Mouse (Mus musculus) midbrain, embryonic 14.5 days (tissue): ENCODE measurements at regions not wholly inside any gene's neighbourhood (a gene's known extent, or its start where the extent isn't known, plus 50 kb on each side); places are given as distances from the start of the nearest gene placed in this dataset.

Source experiments
- ATAC-seq: fragments of 200-750 bp; cut with Nextera tagmentation; 2 replicates; pipeline ENCODE4 v1.8.0; 2017; ENCODE audit warnings: moderate number of reproducible peaks, moderate library complexity; ENCODE audit not compliant: low FRiP score, low TSS enrichment
- DNase-seq: peaks from one replicate; pipeline ENCODE4 v3.0.0-alpha.2; 2015
- H3K27ac ChIP-seq: fragments of 300-500 bp; sonication (generic); replicated peaks from 2 replicates; pipeline ENCODE4 v1.5.1; 2014; ENCODE audit warnings: mild to moderate bottlenecking, low read depth, low read length, moderate library complexity
- H3K27me3 ChIP-seq: fragments of 300-500 bp; sonication (generic); 2 replicates; pipeline ENCODE4 v1.6.1; 2014; ENCODE audit warnings: low read length, control low read depth, mixed read lengths; ENCODE audit not compliant: control insufficient read depth, insufficient read depth
- H3K36me3 ChIP-seq: fragments of 300-500 bp; sonication (generic); 2 replicates; pipeline ENCODE4 v1.6.1; 2014; ENCODE audit warnings: low read length, control low read depth; ENCODE audit not compliant: control insufficient read depth, insufficient read depth
- H3K4me1 ChIP-seq: fragments of 300-500 bp; sonication (generic); 2 replicates; pipeline ENCODE4 v1.6.1; 2014; ENCODE audit warnings: mild to moderate bottlenecking, antibody characterized with exemption, low read length, control low read depth; ENCODE audit not compliant: control insufficient read depth, insufficient read depth
- H3K4me2 ChIP-seq: fragments of 300-500 bp; sonication (generic); 2 replicates; pipeline ENCODE4 v1.6.1; 2014; ENCODE audit warnings: mild to moderate bottlenecking, low read length, moderate library complexity
- H3K4me3 ChIP-seq: fragments of 300-500 bp; sonication (generic); replicated peaks from 2 replicates; pipeline ENCODE4 v1.5.1; 2014; ENCODE audit warnings: low read depth, low read length
- H3K9ac ChIP-seq: fragments of 300-500 bp; sonication (generic); replicated peaks from 2 replicates; pipeline ENCODE4 v1.6.1; 2014; ENCODE audit warnings: mild to moderate bottlenecking, low read length, moderate library complexity
- H3K9me3 ChIP-seq: fragments of 300-500 bp; sonication (generic); 2 replicates; pipeline ENCODE4 v1.6.1; 2016; ENCODE audit warnings: low read length, control low read depth, mixed read lengths; ENCODE audit not compliant: control insufficient read depth
- WGBS: fragments of 180-500 bp; shearing (Covaris S2); extraction: QIAGEN DNeasy Blood & Tissue Kit; methylation state at CpG from one replicate; pipeline ENCODE4 v1.1.7; 2014; 5-methylcytosine and 5-hydroxymethylcytosine counted together

DNA sequence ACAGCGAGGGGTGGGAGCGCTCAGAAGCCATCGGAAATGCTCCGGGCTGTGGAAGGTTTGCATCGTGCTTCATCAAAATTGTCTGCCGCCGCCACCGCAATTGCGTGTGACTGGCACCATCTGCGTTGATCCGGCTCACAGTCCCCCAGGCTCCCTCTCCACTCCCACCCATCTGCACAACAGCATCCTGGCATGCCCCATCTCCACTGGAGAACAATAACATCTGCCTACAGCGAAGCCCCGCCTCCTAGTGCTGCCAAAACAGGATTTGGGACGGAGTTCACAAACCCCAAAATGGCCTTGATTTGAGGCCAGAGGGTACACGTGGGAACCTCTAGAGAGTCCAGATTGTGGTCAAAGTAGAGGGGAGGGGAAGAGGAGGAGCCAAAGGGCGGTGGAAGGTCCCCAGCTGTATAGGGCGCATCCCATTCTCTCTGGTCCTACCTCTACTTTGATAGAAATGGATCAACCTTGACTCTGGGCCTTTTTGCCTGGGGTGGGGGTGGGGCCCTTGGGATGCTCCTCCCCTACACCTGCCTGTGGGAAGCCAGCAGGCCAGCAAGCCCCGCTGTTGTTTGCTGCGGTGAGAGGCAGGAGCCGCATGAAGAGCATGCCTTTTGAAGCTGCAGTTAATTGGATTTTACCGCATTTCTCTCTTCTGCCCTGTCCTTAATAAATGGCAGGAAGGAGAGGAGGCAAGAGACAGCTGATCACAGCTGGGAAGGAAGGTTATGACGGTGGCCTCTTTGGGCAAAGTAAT is 195.6 kb upstream of the Rpl38 start:
- Histone ChIP-seq H3K36me3 (no peaks in the 10 kb centered on the region), H3K27me3 (no peaks in the 10 kb centered on the region), H3K4me1 (peaks cover 47% of the 10 kb centered on the region), H3K9me3 (no peaks in the 10 kb centered on the region), H3K4me2 (peak overlapping the region; percentile 35), H3K4me3 (no peak overlapping the region), H3K27ac (peak overlapping the region; percentile 62), H3K9ac (no peak overlapping the region)
- ATAC-seq (peak; percentile 62; the same call in 1 of the 2 replicates), DNase-seq (peak; percentile 75)
- 3% methylated on average over 22 of the region's 22 CpGs for WGBS

DNA sequence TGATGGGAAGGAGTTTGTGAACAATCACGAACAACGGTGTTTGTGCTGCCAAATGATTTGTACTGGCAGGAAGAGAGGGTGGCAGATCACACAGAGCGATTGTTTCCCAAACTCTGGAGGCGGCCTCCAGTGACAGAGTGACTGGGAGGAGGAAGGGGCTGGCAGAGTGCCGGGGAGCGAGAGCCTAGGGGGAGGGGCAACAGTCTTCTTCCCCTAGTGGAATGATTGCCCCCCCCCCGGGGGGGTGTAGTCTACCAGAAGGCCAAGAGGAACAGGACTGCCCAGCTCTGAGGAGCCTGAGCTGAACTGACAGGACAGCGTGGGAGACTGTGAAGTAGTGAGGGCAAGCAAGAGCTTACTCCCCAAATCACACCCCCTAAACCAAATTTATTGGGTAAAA is 199.9 kb upstream of the Rpl38 start:
- no peak overlapping the region for H3K9ac ChIP-seq
- H3K27me3 ChIP-seq: no peaks in the 10 kb centered on the region
- H3K4me2 ChIP-seq: 0 out of 2 replicates have a peak overlapping the region, but pooled peaks have one; percentile 17
- ATAC-seq: peak; percentile 59; the same call in 1 of the 2 replicates
- peaks cover 53% of the 10 kb centered on the region for H3K4me1 ChIP-seq
- 4% methylated on average over 8 of the region's 8 CpGs for WGBS
- no peaks in the 10 kb centered on the region for H3K36me3 ChIP-seq
- H3K27ac ChIP-seq: peak overlapping the region; percentile 71
- H3K4me3 ChIP-seq: no peak overlapping the region
- H3K9me3 ChIP-seq: no peaks in the 10 kb centered on the region
- peak; percentile 87 for DNase-seq

DNA sequence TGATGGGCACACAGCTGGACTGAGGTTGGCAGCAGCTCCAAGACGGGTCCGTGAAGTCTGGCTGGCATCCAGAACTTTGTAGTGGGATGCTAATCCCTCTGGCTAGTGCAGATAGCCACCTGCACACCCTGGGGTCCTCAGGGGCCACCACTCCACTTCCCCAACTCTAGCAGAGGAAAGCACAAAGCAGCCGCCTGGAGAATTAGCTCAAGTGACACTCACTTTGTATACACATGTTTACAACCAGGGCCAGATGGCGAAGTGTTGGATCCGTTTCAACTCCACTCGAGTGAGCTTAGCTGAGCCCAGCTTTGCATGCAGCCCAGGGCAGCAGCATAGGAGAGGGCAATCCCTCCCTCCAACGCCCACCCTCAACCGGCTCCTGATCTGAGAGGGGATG is 200.5 kb upstream of the Rpl38 start:
- peaks cover 47% of the 10 kb centered on the region for H3K4me1 ChIP-seq
- H3K4me2 ChIP-seq: no peak overlapping the region
- H3K4me3 ChIP-seq: no peak overlapping the region
- H3K9ac ChIP-seq: no peak overlapping the region
- H3K9me3 ChIP-seq: no peaks in the 10 kb centered on the region
- peak overlapping the region; percentile 71 for H3K27ac ChIP-seq
- H3K36me3 ChIP-seq: no peaks in the 10 kb centered on the region
- DNase-seq (peak; percentile 86), ATAC-seq (peak; percentile 69)
- no peaks in the 10 kb centered on the region for H3K27me3 ChIP-seq
- 6% methylated on average over 8 of the region's 8 CpGs for WGBS

DNA sequence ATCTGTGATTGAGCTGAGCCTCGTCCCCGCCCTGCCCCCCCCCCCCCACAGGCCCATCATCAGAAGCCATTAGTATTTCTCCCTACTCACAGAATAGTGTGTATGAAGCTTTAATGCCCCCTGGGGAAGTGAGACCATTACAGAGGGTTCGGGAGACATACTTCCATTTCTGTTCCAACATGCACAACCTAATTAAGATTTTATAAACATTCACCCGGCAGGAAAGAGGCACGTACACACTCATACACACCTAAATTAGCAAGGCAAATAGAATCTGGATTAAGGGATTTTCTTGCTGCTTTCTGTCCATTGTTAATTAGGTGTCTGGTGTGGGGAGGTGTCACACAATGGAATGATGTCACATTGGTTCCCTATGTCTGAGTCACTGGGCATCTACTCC is 202.8 kb upstream of the Rpl38 start:
- peak; percentile 54 for DNase-seq
- H3K4me1 ChIP-seq: peaks cover 37% of the 10 kb centered on the region
- no peaks in the 10 kb centered on the region for H3K36me3 ChIP-seq
- 16% methylated on average over 5 of the region's 5 CpGs for WGBS
- peak overlapping the region; percentile 67 for H3K27ac ChIP-seq
- no peaks in the 10 kb centered on the region for H3K27me3 ChIP-seq
- no peak overlapping the region for H3K4me2 ChIP-seq
- H3K4me3 ChIP-seq: no peak overlapping the region
- ATAC-seq: no peak
- no peak overlapping the region for H3K9ac ChIP-seq
- no peaks in the 10 kb centered on the region for H3K9me3 ChIP-seq

DNA sequence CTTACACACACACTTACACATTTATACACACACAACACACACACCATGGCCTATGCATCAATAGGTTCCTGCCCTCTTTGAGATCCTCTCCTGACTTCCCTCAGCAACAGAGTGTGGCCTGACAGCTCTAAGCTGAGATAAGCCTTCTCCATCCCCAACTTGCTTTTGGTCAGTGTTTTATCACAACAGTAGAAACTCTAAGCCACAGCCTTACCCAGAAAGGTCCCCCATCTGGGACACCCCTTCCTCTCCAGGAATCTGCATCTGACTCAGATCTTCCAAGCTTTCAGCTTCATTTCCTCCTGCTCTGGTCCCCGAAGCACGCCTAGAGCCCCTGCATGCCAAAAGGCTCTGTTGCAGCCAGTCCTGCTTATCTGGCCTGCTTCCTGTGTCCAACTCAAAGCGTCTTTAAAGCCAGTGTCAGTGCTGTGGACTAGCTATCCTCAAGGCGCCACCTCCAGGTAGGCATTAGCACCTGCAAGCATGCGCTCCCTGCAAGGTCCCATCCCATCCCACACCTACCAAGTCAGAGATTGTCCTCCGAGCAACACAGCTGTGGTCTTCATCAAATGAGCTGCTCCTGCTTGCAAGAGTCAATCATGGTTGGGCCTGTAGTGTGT is 205.5 kb upstream of the Rpl38 start:
- WGBS: 35% methylated on average over 6 of the region's 6 CpGs
- H3K36me3 ChIP-seq: no peaks in the 10 kb centered on the region
- DNase-seq (peak; percentile 63), ATAC-seq (no peak)
- no peak overlapping the region for H3K4me2 ChIP-seq
- no peaks in the 10 kb centered on the region for H3K27me3 ChIP-seq
- no peaks in the 10 kb centered on the region for H3K9me3 ChIP-seq
- peaks cover 25% of the 10 kb centered on the region for H3K4me1 ChIP-seq
- no peak overlapping the region for H3K27ac ChIP-seq
- H3K9ac ChIP-seq: no peak overlapping the region
- H3K4me3 ChIP-seq: no peak overlapping the region

DNA sequence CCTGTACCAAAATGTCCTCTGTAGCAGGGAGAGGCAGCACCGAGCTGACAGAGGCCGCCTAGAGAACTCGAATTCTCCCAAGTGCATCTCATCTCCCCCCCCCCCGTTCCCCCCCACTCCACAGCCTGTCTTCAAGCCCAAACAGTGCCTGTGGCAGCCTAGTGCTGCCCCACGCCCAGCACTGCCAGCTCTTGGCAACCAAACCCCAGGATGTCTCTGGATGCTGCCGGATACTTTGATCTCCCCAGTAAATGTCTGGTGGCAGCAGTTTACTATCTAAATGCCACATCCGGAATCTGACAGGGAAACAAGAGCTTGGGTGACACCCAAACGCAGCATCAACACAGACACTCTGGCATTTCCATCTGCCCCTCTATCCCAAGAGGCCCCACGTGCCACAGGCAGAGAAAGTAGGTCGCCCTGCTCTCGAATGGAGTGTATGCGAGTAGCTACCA is 213.4 kb upstream of the Rpl38 start:
- no peak for ATAC-seq
- H3K36me3 ChIP-seq: no peaks in the 10 kb centered on the region
- 37% methylated on average over 12 of the region's 12 CpGs for WGBS
- H3K27ac ChIP-seq: peak overlapping the region; percentile 55; the same call in 1 of the 2 replicates
- DNase-seq: peak; percentile 57
- H3K4me2 ChIP-seq: no peak overlapping the region
- H3K9me3 ChIP-seq: no peaks in the 10 kb centered on the region
- H3K4me1 ChIP-seq: 0 out of 2 replicates have a peak, but pooled peaks cover 10% of the 10 kb centered on the region
- H3K9ac ChIP-seq: no peak overlapping the region
- H3K27me3 ChIP-seq: no peaks in the 10 kb centered on the region
- no peak overlapping the region for H3K4me3 ChIP-seq

GRCm38 (mm10) chr11:114448776-114449401 is 219.4 kb upstream of the Rpl38 start:
- no peaks in the 10 kb centered on the region for H3K36me3 ChIP-seq
- peaks cover 39% of the 10 kb centered on the region for H3K4me1 ChIP-seq
- no peak for ATAC-seq
- DNase-seq: peak; percentile 79
- H3K9me3 ChIP-seq: no peaks in the 10 kb centered on the region
- H3K9ac ChIP-seq: no peak overlapping the region
- H3K27me3 ChIP-seq: no peaks in the 10 kb centered on the region
- WGBS: 44% methylated on average over 13 of the region's 13 CpGs
- no peak overlapping the region for H3K4me3 ChIP-seq
- no peak overlapping the region for H3K4me2 ChIP-seq
- no peak overlapping the region for H3K27ac ChIP-seq

- Histone ChIP-seq H3K4me2 (peak overlapping the region; percentile 48; the same call in 1 of the 2 replicates), H3K36me3 (no peaks in the 10 kb centered on the region), H3K27ac (peak overlapping the region; percentile 73; the same call in 1 of the 2 replicates), H3K4me3 (no peak overlapping the region), H3K4me1 (peaks cover 39% of the 10 kb centered on the region), H3K9me3 (no peaks in the 10 kb centered on the region), H3K9ac (no peak overlapping the region), H3K27me3 (no peaks in the 10 kb centered on the region)
- DNase-seq (no peak), ATAC-seq (no peak)
- WGBS: 95% methylated on average over 5 of the region's 5 CpGs
Observed at GRCm38 (mm10) chr11:114447461-114447847, 220.9 kb upstream of the Rpl38 start.
